ENCODE assay signal across 8 mouse cellular contexts in the genomic region with DNA sequence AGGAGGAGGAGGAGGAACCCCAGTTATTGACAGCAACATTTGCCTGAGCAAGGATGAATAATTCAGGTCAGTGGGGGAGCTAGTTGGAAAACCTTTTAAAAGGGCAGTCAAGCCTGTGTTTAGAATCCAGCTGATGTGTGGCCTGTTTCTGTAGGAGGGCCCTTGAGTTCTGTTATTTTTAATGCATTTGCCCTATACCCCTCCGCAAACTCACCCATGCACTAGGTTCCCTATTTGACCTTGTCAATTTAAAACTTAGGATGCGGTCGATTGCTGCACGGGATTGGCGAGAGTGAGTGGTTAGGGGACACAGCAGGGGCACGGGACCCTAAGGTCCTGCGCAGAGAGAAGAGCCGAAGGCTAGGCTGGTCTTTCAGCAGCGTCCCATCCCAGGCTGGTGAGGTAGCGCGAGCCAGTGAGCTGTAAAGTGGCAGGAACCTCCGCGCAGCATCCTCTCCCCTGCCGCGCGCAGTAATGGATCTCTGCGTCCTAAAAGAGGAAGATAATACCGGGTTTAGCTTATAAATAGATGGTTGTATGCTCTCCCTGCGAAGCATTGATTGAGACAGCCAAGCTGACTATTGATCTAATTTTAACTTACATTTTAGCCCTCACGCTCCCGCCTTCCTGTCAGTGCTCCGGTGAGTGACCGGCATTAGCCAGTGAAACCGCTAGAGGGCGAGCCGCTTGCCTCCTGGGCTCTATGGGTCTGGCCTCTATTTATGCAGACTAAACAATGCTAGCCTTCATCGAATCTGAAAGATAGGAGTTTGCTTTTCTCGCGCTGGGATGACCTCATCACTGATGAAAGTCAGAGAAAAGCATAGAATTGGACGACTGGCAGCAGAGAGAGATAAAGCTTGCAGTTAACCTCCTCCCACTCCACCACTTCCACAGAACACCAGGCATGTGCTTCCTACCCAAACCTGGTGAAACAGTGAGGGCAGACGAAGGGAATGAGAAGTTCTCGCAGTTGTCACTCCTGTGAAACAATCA.
DNase-seq lines count a peak whose midpoint lies in the region; ATAC-seq and TF ChIP-seq lines count a peak whose summit lies in the region.

No protein-coding gene starts in this region.

- H3K9ac ChIP-seq in lung, embryonic 14.5 days = peak overlapping the region; percentile 23; the same call in 1 of the 2 replicates

- H3K4me2 ChIP-seq in lung, embryonic 14.5 days = peak overlapping the region; percentile 65

- H3K27me3 ChIP-seq in hindbrain, embryonic 10.5 days (ENCODE audit: insufficient read depth, poor library complexity, severe bottlenecking) = no peaks in the 10 kb centered on the region
- H3K27me3 ChIP-seq in lung, embryonic 14.5 days (ENCODE audit: insufficient read depth, low read length) = no peaks in the 10 kb centered on the region

- peak; percentile 95 for ATAC-seq in frontal cortex, adult (ENCODE audit: low TSS enrichment)
- ATAC-seq in lung, embryonic 14.5 days (ENCODE audit: insufficient read depth) = peak; percentile 87

- WGBS in hindbrain, embryonic 10.5 days = 9% methylated on average over 32 of the region's 32 CpGs
- 14% methylated on average over 32 of the region's 32 CpGs for WGBS in lung, embryonic 14.5 days
- 7% methylated on average over 32 of the region's 32 CpGs for WGBS in olfactory bulb, adult 2 months

- H3K9me3 ChIP-seq in hindbrain, embryonic 10.5 days = peaks cover 6% of the 10 kb centered on the region; the same call in 1 of the 2 replicates
- H3K9me3 ChIP-seq in lung, embryonic 14.5 days (ENCODE audit: low read depth, low read length) = peaks cover 4% of the 10 kb centered on the region; the same call in 1 of the 2 replicates

- no peak for TF ChIP-seq POLR2A in olfactory bulb, adult 2 months (IDR thresholded peaks at IDR 0.05; ENCODE audit: insufficient read depth, low read depth, low read length)

- H3K36me3 ChIP-seq in hindbrain, embryonic 10.5 days = no peaks in the 10 kb centered on the region
- H3K36me3 ChIP-seq in lung, embryonic 14.5 days (ENCODE audit: insufficient read depth) = no peaks in the 10 kb centered on the region

- peak overlapping the region; percentile 48 for H3K4me3 ChIP-seq in hindbrain, embryonic 10.5 days
- H3K4me3 ChIP-seq in lung, embryonic 14.5 days (ENCODE audit: low read depth, low read length) = peak overlapping the region; percentile 33
- peak overlapping the region; percentile 49 for H3K4me3 ChIP-seq in olfactory bulb, adult 2 months (ENCODE audit: insufficient read depth, low read depth, low read length)

- TF ChIP-seq CTCF in lung, embryonic 14.5 days (IDR thresholded peaks at IDR 0.05; ENCODE audit: low read depth) = peak; percentile 87
- peak; percentile 80 for TF ChIP-seq CTCF in olfactory bulb, adult 2 months (IDR thresholded peaks at IDR 0.05; ENCODE audit: insufficient read depth, low read depth, low read length)

- DNase-seq in MEL-GATA-1-ER (ENCODE audit: extremely low read depth, low read depth) = peak; percentile 83
- peak; percentile 91 for DNase-seq in cerebellum, adult 9-10 months
- peak; percentile 83 for DNase-seq in hindbrain, embryonic 10.5 days (ENCODE audit: low spot score)
- peak; percentile 60 for DNase-seq in layer of hippocampus, adult 9-10 months (ENCODE audit: low spot score)
- peak; percentile 84 for DNase-seq in lung, embryonic 14.5 days
- peak; percentile 31 to 40 for DNase-seq in thymus, adult 18-20 months

- no peaks in the 10 kb centered on the region; the same call in 1 of the 2 replicates for H3K4me1 ChIP-seq in hindbrain, embryonic 10.5 days (replicated peaks)
- H3K4me1 ChIP-seq in lung, embryonic 14.5 days (ENCODE audit: insufficient read depth) = no peaks in the 10 kb centered on the region
- peaks cover 6% of the 10 kb centered on the region for H3K4me1 ChIP-seq in olfactory bulb, adult 2 months (ENCODE audit: control insufficient read depth, insufficient read depth, low read length)

- H3K27ac ChIP-seq in hindbrain, embryonic 10.5 days = peak overlapping the region; percentile 67; the same call in 1 of the 2 replicates
- no peak overlapping the region for H3K27ac ChIP-seq in lung, embryonic 14.5 days (ENCODE audit: low read depth)
- H3K27ac ChIP-seq in olfactory bulb, adult 2 months (ENCODE audit: insufficient read depth, low read depth, low read length) = peak overlapping the region; percentile 55

Comparison
In these comparisons a context has a peak if more than half of its experiments do, and no peak if none do; other contexts are left out.
1. DNase-seq: peak in every context shown above with its lines; median percentile 91 in cerebellum, adult 9-10 months; 84 in lung, embryonic 14.5 days; 83 in MEL-GATA-1-ER; 83 in hindbrain, embryonic 10.5 days; 60 in layer of hippocampus, adult 9-10 months; 36 in thymus, adult 18-20 months.